Mouse (Mus musculus) neural tube, embryonic 11.5 days (tissue): ENCODE measurements around the gene Bbs9. TPM values are rescaled to one million over a fixed set of nuclear protein-coding genes. Genes with fewer than 3 reads are reported as not detected.

Experiments
- ATAC-seq: fragments of 200-750 bp; cut with Nextera tagmentation; 2 replicates; pipeline ENCODE4 v1.8.0; 2017; ENCODE audit warnings: moderate number of reproducible peaks, mild to moderate bottlenecking, moderate TSS enrichment, moderate library complexity; ENCODE audit not compliant: insufficient read depth, low FRiP score, low TSS enrichment
- DNase-seq: peaks from one replicate; pipeline ENCODE4 v3.0.0-alpha.2; 2015; ENCODE audit warnings: low spot score
- H3K27ac ChIP-seq: fragments of 300-500 bp; sonication (generic); 2 replicates; pipeline ENCODE4 v1.5.1; 2014; ENCODE audit warnings: low read depth, mild to moderate bottlenecking, low read length
- H3K27me3 ChIP-seq: fragments of 300-500 bp; sonication (generic); 2 replicates; pipeline ENCODE4 v1.6.1; 2014; ENCODE audit warnings: mild to moderate bottlenecking, low read length, mixed read lengths; ENCODE audit not compliant: control insufficient read depth, insufficient read depth
- H3K36me3 ChIP-seq: fragments of 300-500 bp; sonication (generic); 2 replicates; pipeline ENCODE4 v1.6.1; 2014; ENCODE audit warnings: mild to moderate bottlenecking, low read length, moderate library complexity, mixed read lengths; ENCODE audit not compliant: control insufficient read depth, insufficient read depth
- H3K4me1 ChIP-seq: fragments of 300-500 bp; sonication (generic); 2 replicates; pipeline ENCODE4 v1.6.1; 2014; ENCODE audit warnings: low read length, mixed read lengths; ENCODE audit not compliant: control insufficient read depth, insufficient read depth
- H3K4me2 ChIP-seq: fragments of 300-500 bp; sonication (generic); 2 replicates; pipeline ENCODE4 v1.6.1; 2014; ENCODE audit warnings: low read depth, mild to moderate bottlenecking, moderate library complexity
- H3K4me3 ChIP-seq: fragments of 300-500 bp; sonication (generic); 2 replicates; pipeline ENCODE4 v1.5.1; 2014; ENCODE audit warnings: low read depth, low read length
- H3K9ac ChIP-seq: fragments of 300-500 bp; sonication (generic); 2 replicates; pipeline ENCODE4 v1.6.1; 2014; ENCODE audit warnings: mild to moderate bottlenecking, low read length
- H3K9me3 ChIP-seq: fragments of 300-500 bp; sonication (generic); 2 replicates; pipeline ENCODE4 v1.6.1; 2016; ENCODE audit warnings: low read length; ENCODE audit not compliant: control insufficient read depth
- WGBS: fragments of 180-500 bp; shearing (Covaris S2); extraction: QIAGEN DNeasy Blood & Tissue Kit; methylation state at CpG from one replicate; pipeline ENCODE4 v1.1.7; 2014; 5-methylcytosine and 5-hydroxymethylcytosine counted together
- polyA plus RNA-seq: library from polyadenylated mRNA; unstranded; fragments of >200 nt; fragmentation: Nextera tagmentation; extraction: Ambion mirVana; gene quantifications from 2 replicates; pipeline ENCODE4 v1.2.1, GENCODE M21; 2014

The Bbs9 gene
- polyA plus RNA-seq, 1 experiment from 2014 or later: 16.9 TPM

- no peak for ATAC-seq
- WGBS: 55% methylated on average over 9 of the region's 9 CpGs
These were observed 149.5 kb downstream of the Bbs9 start for GRCm38 (mm10) chr9:22624966-22625365.

GRCm38 (mm10) chr9:22626014-22626413 lies 150.5 kb downstream of the Bbs9 start:
- no peak for ATAC-seq
- no peak overlapping the region for H3K4me3 ChIP-seq
- DNase-seq: no peak
- 81% methylated on average over 3 of the region's 3 CpGs for WGBS
- no peaks in the 10 kb centered on the region for H3K4me1 ChIP-seq
- no peaks in the 10 kb centered on the region for H3K9me3 ChIP-seq
- H3K4me2 ChIP-seq: no peak overlapping the region
- H3K36me3 ChIP-seq: no peaks in the 10 kb centered on the region
- no peak overlapping the region for H3K9ac ChIP-seq
- H3K27me3 ChIP-seq: no peaks in the 10 kb centered on the region
- H3K27ac ChIP-seq: no peak overlapping the region

More at GRCm38 (mm10) chr9:22624966-22625365, 149.5 kb downstream of the Bbs9 start:
- H3K4me3 ChIP-seq: no peak overlapping the region
- H3K4me2 ChIP-seq: no peak overlapping the region
- H3K36me3 ChIP-seq: no peaks in the 10 kb centered on the region
- H3K4me1 ChIP-seq: no peaks in the 10 kb centered on the region
- H3K27ac ChIP-seq: no peak overlapping the region
- H3K9ac ChIP-seq: no peak overlapping the region
- DNase-seq: peak; percentile 25
- no peaks in the 10 kb centered on the region for H3K9me3 ChIP-seq
- no peaks in the 10 kb centered on the region for H3K27me3 ChIP-seq

GRCm38 (mm10) chr9:22627912-22628311 lies 152.4 kb downstream of the Bbs9 start:
- Histone ChIP-seq H3K27me3 (no peaks in the 10 kb centered on the region), H3K4me3 (no peak overlapping the region), H3K4me2 (no peak overlapping the region), H3K4me1 (no peaks in the 10 kb centered on the region), H3K9me3 (no peaks in the 10 kb centered on the region), H3K9ac (no peak overlapping the region), H3K27ac (no peak overlapping the region), H3K36me3 (no peaks in the 10 kb centered on the region)
- 75% methylated on average over 3 of the region's 3 CpGs for WGBS
- no peak for DNase-seq
- ATAC-seq: no peak

GRCm38 (mm10) chr9:22632800-22633485 lies 157.4 kb downstream of the Bbs9 start:
- Histone ChIP-seq H3K27ac (no peak overlapping the region), H3K9ac (no peak overlapping the region), H3K36me3 (no peaks in the 10 kb centered on the region), H3K4me1 (no peaks in the 10 kb centered on the region), H3K27me3 (no peaks in the 10 kb centered on the region), H3K4me2 (no peak overlapping the region), H3K4me3 (no peak overlapping the region), H3K9me3 (no peaks in the 10 kb centered on the region)
- 85% methylated on average over 9 of the region's 9 CpGs for WGBS
- DNase-seq: no peak
- ATAC-seq: no peak

- Histone ChIP-seq H3K36me3 (no peaks in the 10 kb centered on the region), H3K27me3 (no peaks in the 10 kb centered on the region), H3K4me1 (no peaks in the 10 kb centered on the region), H3K4me2 (no peak overlapping the region), H3K9ac (no peak overlapping the region), H3K9me3 (no peaks in the 10 kb centered on the region), H3K4me3 (no peak overlapping the region), H3K27ac (no peak overlapping the region)
- ATAC-seq: no peak
- no peak for DNase-seq
- 89% methylated on average over 5 of the region's 5 CpGs for WGBS
These were observed 163.0 kb downstream of the Bbs9 start for GRCm38 (mm10) chr9:22638502-22638901.

- H3K4me2 ChIP-seq: no peak overlapping the region
- H3K4me3 ChIP-seq: no peak overlapping the region
- H3K9ac ChIP-seq: no peak overlapping the region
- DNase-seq (no peak), ATAC-seq (no peak)
- no peaks in the 10 kb centered on the region for H3K4me1 ChIP-seq
- H3K9me3 ChIP-seq: no peaks in the 10 kb centered on the region
- no peaks in the 10 kb centered on the region for H3K27me3 ChIP-seq
- H3K27ac ChIP-seq: no peak overlapping the region
- 74% methylated on average over 13 of the region's 13 CpGs for WGBS
- no peaks in the 10 kb centered on the region for H3K36me3 ChIP-seq
These were observed 165.3 kb downstream of the Bbs9 start for GRCm38 (mm10) chr9:22640683-22641431.

- no peak overlapping the region for H3K4me3 ChIP-seq
- no peaks in the 10 kb centered on the region for H3K36me3 ChIP-seq
- H3K9ac ChIP-seq: no peak overlapping the region
- H3K27me3 ChIP-seq: no peaks in the 10 kb centered on the region
- WGBS: 90% methylated on average over 6 of the region's 6 CpGs
- DNase-seq (no peak), ATAC-seq (no peak)
- no peaks in the 10 kb centered on the region for H3K9me3 ChIP-seq
- H3K4me1 ChIP-seq: no peaks in the 10 kb centered on the region
- no peak overlapping the region for H3K4me2 ChIP-seq
- no peak overlapping the region for H3K27ac ChIP-seq
These were observed 170.4 kb downstream of the Bbs9 start for GRCm38 (mm10) chr9:22645844-22646390.

GRCm38 (mm10) chr9:22646461-22646860 lies 170.9 kb downstream of the Bbs9 start:
- no peak for ATAC-seq
- Histone ChIP-seq H3K9me3 (no peaks in the 10 kb centered on the region), H3K4me3 (no peak overlapping the region), H3K4me1 (no peaks in the 10 kb centered on the region), H3K27ac (no peak overlapping the region), H3K36me3 (no peaks in the 10 kb centered on the region), H3K9ac (no peak overlapping the region), H3K27me3 (no peaks in the 10 kb centered on the region), H3K4me2 (no peak overlapping the region)
- DNase-seq: no peak
- WGBS: 94% methylated on average over 3 of the region's 3 CpGs

- DNase-seq (no peak), ATAC-seq (no peak)
- H3K4me1 ChIP-seq: no peaks in the 10 kb centered on the region
- no peak overlapping the region for H3K27ac ChIP-seq
- no peak overlapping the region for H3K4me2 ChIP-seq
- H3K27me3 ChIP-seq: no peaks in the 10 kb centered on the region
- no peak overlapping the region for H3K4me3 ChIP-seq
- WGBS: 98% methylated on average over 3 of the region's 3 CpGs
- no peaks in the 10 kb centered on the region for H3K36me3 ChIP-seq
- no peak overlapping the region for H3K9ac ChIP-seq
- H3K9me3 ChIP-seq: no peaks in the 10 kb centered on the region
These were observed 172.6 kb downstream of the Bbs9 start for GRCm38 (mm10) chr9:22648163-22648562.
